Mouse (Mus musculus): ENCODE results near the gene Zfyve26. TPM values are rescaled to one million over a fixed set of nuclear protein-coding genes. Genes with fewer than 3 reads are reported as not detected.
"Not testable (repeated sequence)": the region's sequence is repeated elsewhere in the genome, so short reads cannot be mapped to it uniquely, and the experiment has no call there.

Gene Zfyve26
- total RNA-seq, 2 experiments from 2014 or later = 11.1 to 15.3 TPM

DNA sequence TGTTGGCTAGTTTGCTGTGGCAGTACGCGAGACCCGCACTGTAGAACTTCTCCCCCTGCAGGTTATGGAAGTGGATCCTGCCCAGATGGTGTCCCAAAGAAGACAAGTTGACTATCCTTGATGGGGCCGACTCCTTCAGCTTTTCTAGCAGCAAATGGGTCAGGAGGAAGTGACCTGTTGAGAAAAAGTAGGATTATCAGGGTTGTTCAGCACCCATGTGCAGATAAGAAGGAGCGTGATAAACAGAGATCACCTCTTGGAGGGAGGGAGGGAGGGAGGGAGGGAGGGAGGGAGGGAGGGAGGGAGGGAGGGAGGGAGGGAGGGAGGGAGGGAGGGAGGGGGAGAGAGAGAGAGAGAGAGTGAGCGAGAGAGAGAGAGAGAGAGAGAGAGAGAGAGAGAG is 110.9 kb downstream of the Zfyve26 start:
- DNase-seq; intact Hi-C loops (cut with DNase I; ENCODE audit: low total_unique reads): not testable (repeated sequence)

Other genes with a start within 250 kb of the Zfyve26 start
- 1 to 10 TPM; 1.9 to 2.9 TPM for gene Pigh, start 206.7 kb downstream of the Zfyve26 start, total RNA-seq (2021)
- gene Arg2, start 165.5 kb downstream of the Zfyve26 start, total RNA-seq (2021) = not detected
- gene Vti1b, start 123.6 kb downstream of the Zfyve26 start, total RNA-seq (2021) = 10 to 100 TPM; 47.9 to 52.9 TPM
- 1 to 10 TPM; 3.1 to 3.3 TPM for gene Rdh11, start 104.0 kb downstream of the Zfyve26 start, total RNA-seq (2021)
- under 1 TPM; 0.29 to 0.57 TPM for gene Rdh12, start 87.4 kb downstream of the Zfyve26 start, total RNA-seq (2021)
- under 1 TPM; 0.80 to 0.92 TPM for gene Rad51b, start 978 bp upstream of the Zfyve26 start, total RNA-seq (2021)

Measured in gastrocnemius, postnatal 14 days (tissue).